Mouse (Mus musculus): ENCODE measurements around the gene Megf8. TPM values are rescaled to one million over a fixed set of nuclear protein-coding genes. Genes with fewer than 3 reads are reported as not detected.
A peak's percentile ranks its signal among the peaks of the same experiment; 100 is the strongest.

Megf8 gene
- polyA plus RNA-seq (2015; fragmentation: Nextera tagmentation; extraction: Ambion mirVana), result 16.4 and 17.3 TPM in 2 replicates

DNA sequence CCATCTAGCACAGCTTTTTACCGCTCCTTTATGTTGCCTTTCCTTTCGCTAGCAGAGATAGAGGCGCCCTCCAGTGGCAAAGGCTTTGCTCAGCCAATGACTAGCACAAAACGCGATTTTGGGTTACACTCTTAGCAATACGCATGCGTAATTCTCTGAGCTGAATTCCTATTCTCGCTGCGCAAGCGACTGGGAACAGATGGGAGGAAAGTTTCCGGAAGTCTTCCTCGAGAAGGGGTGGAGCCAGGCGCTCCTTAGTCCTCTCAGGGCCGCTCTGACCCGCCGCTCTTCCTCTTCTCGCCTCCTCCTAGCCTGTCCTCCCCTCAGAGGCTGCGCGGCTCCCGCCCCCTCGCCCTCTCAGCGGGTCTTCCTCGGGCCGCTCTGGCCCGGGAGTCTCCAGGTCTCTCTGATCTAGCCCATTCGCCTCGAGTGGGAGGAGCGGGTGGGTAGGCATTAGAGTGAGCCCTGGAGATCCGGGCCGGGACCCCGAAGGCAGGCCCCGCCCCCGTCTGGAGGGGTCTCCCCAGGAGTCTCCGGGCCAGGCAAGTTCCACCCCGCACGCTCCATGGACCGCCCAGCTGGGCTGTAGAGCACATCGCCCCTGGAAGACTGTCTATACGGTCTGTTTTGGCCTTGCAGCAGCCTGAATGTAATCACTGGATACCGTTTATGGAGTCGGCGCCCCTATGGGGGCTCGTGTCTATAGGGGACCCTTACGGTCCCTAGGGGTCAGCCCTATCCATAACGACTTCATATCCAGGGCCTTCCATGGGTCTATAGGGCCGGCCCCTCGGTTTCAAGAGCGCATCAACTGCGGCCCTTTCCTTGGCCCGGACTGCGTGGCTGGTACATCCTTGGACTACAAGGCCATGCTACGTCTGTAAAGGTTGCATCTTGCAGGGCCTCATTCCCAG lies at the start of gene Megf8:
Gene Megf8, plus strand, starts transcription at position 633 of the 914 bp plus-strand sequence.
- under 1% methylated on average over 51 of the region's 52 CpGs for WGBS

DNA sequence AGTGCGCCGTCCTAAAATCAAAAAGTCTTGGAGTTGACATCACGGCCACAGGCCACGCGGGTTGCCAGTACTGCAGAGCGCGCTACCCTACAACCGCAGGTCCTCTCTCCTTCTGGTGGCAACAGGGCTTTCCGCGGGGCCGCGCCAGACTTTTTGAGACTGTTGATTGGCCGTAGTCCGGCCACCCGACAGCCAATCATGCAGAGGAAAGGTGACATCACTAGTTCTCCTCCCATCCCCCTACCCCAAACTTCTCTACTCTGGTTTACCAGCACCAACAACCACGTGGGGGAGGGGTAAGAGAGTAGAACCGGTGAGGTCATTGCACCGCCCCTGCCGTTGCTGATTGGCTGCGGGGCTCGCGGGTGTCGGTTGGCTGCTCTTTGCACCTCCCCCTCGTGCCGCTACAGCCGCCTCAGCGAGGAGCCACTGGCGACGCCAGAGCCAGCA lies 49.6 kb upstream of the Megf8 start, which contains the start of gene Cic:
Gene Cic, plus strand, starts transcription at position 404 of the 450 bp plus-strand sequence.
- H3K9ac ChIP-seq, result peak within 1 kb of the TSS; percentile 82
- ATAC-seq (ENCODE audit: insufficient number of reproducible peaks, low FRiP score, low TSS enrichment, low read depth), result peak; percentile 90
- H3K9me3 ChIP-seq (replicated peaks), result no peaks in the 10 kb centered on the region
- peak within 1 kb of the TSS; percentile 96 for H3K27ac ChIP-seq (replicated peaks)
- peaks cover 13% of the 10 kb centered on the region for H3K36me3 ChIP-seq
- peak within 1 kb of the TSS; percentile 61 for H3K4me2 ChIP-seq (replicated peaks)
- H3K27me3 ChIP-seq, result no peaks in the 10 kb centered on the region
- peaks cover 22% of the 10 kb centered on the region for H3K4me1 ChIP-seq
- WGBS, result 2% methylated on average over 29 of the region's 29 CpGs
- peak within 1 kb of the TSS; percentile 74 for H3K4me3 ChIP-seq (replicated peaks)

More for the DNA sequence above, at the start of gene Megf8:
- peak within 1 kb of the TSS; percentile 64 for H3K4me3 ChIP-seq (replicated peaks)
- H3K4me1 ChIP-seq, result peaks cover 40% of the 10 kb centered on the region
- peak; percentile 99 for ATAC-seq (ENCODE audit: insufficient number of reproducible peaks, low FRiP score, low TSS enrichment, low read depth)
- peaks cover 39% of the 10 kb centered on the region for H3K27me3 ChIP-seq
- H3K4me2 ChIP-seq (replicated peaks), result peak within 1 kb of the TSS; percentile 96
- H3K36me3 ChIP-seq, result no peaks in the 10 kb centered on the region
- H3K27ac ChIP-seq (replicated peaks), result peak within 1 kb of the TSS; percentile 88
- no peaks in the 10 kb centered on the region for H3K9me3 ChIP-seq (replicated peaks)
- peak within 1 kb of the TSS; percentile 66 for H3K9ac ChIP-seq

DNA sequence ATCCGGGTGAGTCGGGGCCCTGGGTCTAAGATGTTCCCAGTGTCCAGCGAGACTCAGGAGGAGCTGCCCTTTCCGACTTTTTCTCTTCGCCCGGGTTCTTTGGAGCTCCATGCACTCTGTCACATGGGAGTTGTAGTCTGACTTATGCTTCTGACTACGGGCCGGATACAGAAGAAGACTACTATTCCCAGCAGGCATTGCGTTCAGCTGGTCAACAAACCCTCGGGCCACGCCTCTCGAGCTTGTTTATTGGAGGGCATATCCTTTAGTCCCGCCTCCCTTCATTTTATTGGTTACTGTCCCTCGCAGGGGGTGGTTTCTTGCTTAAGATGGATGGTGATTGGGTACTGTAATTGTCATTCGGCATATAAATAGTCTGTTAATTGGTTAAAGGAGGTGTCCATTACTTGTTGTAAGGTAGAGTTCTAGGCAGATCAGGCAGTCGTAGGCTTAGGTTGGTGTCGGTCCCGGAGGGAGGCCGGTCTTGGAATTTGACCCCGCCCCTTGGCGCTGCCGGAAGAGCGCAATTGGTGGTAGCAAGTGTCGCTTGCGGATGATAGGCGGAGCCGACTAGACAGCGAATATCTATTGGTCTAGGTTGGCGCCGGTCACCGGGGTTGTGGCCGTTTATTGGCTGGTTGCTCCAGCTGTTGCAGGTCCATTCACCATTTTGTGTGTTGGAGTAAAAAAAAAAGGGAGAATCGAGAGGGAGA lies 49.1 kb upstream of the Megf8 start:
- Histone ChIP-seq H3K27me3 (no peaks in the 10 kb centered on the region), H3K36me3 (peaks cover 18% of the 10 kb centered on the region), H3K4me1 (peaks cover 22% of the 10 kb centered on the region), H3K9me3 (replicated peaks) (no peaks in the 10 kb centered on the region), H3K27ac (replicated peaks) (peak overlapping the region; percentile 96), H3K4me2 (replicated peaks) (peak overlapping the region; percentile 61), H3K4me3 (replicated peaks) (peak overlapping the region; percentile 74), H3K9ac (peak overlapping the region; percentile 82)
- ATAC-seq (ENCODE audit: insufficient number of reproducible peaks, low FRiP score, low TSS enrichment, low read depth), result peak; percentile 94
- under 1% methylated on average over 33 of the region's 33 CpGs for WGBS

DNA sequence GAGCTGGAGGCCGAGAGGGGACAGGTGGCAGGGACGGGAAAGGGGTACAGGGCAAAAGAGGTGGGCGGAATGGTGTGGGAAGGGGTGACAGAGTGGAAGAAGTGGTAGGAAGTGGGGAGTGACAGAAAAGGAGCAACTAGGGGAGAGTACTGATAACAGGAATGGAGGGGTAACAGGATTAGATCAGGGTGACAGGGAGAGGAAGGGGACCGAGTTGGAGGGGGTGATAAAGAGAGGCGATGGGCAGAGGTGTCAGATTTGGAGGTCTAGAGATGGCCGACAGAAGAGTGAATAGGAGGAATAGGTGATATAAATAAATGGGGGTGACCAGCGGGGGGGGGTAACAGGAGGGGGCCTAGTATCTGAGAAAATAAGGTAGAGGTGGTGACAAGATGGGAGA lies 48.4 kb upstream of the Megf8 start:
- Histone ChIP-seq H3K27ac (replicated peaks) (peak overlapping the region; percentile 87), H3K4me2 (replicated peaks) (peak overlapping the region; percentile 61), H3K36me3 (peaks cover 25% of the 10 kb centered on the region), H3K27me3 (no peaks in the 10 kb centered on the region), H3K9me3 (replicated peaks) (no peaks in the 10 kb centered on the region), H3K9ac (peak overlapping the region; percentile 82), H3K4me3 (replicated peaks) (peak overlapping the region; percentile 74), H3K4me1 (peaks cover 29% of the 10 kb centered on the region)
- no peak for ATAC-seq (ENCODE audit: insufficient number of reproducible peaks, low FRiP score, low TSS enrichment, low read depth)
- WGBS, result 3% methylated on average over 7 of the region's 7 CpGs

DNA sequence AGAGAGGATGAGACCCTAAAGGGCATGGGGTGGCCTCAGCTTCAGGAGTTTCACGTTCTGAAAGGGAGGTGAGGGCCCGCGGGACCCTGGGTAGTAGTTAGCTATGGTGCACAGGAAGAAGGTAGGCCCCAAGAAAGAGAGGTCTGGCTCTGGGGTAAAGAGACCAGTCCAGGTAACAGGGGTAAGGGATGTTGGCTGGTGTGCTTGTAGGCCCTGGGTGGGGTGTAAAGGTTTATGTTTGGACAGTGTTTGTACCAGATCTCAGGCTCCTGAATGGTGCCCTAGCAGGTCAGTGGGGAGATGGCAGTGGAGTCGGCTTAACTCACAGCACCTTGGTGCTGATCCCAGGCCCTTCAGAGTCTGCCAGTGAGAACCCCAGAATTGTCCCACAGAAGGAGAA lies 47.9 kb upstream of the Megf8 start:
- peak overlapping the region; percentile 61 for H3K4me2 ChIP-seq (replicated peaks)
- H3K4me3 ChIP-seq (replicated peaks), result peak overlapping the region; percentile 74
- no peaks in the 10 kb centered on the region for H3K9me3 ChIP-seq (replicated peaks)
- ATAC-seq (ENCODE audit: insufficient number of reproducible peaks, low FRiP score, low TSS enrichment, low read depth), result no peak
- peak overlapping the region; percentile 82 for H3K9ac ChIP-seq
- no peaks in the 10 kb centered on the region for H3K27me3 ChIP-seq
- peak overlapping the region; percentile 87 for H3K27ac ChIP-seq (replicated peaks)
- peaks cover 34% of the 10 kb centered on the region for H3K4me1 ChIP-seq
- WGBS, result 35% methylated on average over 4 of the region's 4 CpGs
- peaks cover 29% of the 10 kb centered on the region for H3K36me3 ChIP-seq

DNA sequence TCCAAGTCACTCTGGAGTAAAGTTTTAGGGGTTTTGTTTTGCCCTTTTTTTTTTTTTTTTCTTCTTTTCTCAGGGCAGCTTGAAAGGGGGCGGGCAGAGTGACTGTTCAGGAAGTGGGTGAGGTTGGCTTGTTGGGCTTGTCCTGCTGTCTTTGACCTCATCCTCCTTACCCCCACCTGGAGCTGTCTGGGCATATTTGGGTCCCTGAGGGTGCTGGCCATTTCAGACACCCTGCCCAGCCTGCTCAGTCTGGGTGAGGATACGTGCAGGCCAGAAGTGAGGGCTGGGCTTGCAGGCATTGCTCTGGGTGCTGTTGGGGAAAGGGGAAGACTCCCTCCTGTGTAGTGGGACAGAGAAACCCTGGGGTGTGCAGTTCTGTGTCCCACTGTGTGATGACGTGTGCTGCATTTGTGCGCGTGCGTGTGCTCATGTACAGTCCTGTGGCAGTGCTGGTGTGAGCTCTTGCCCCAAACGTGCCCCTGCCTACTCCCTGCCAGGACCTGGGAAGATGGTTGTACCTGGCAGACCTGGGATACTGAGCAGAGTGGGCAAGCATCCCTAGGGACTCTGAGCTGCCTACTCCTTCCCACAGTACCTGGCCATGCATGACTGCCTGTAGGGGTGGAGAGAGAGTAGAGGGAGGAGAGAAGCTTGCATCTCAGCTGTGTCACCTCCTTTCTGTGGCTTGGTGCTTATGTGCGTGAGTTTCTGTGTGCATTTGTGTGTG lies 47.3 kb upstream of the Megf8 start:
- no peaks in the 10 kb centered on the region for H3K27me3 ChIP-seq
- peaks cover 29% of the 10 kb centered on the region for H3K36me3 ChIP-seq
- peak overlapping the region; percentile 61 for H3K4me2 ChIP-seq (replicated peaks)
- no peaks in the 10 kb centered on the region for H3K9me3 ChIP-seq (replicated peaks)
- no peak for ATAC-seq (ENCODE audit: insufficient number of reproducible peaks, low FRiP score, low TSS enrichment, low read depth)
- H3K4me3 ChIP-seq (replicated peaks), result peak overlapping the region; percentile 74
- peaks cover 40% of the 10 kb centered on the region for H3K4me1 ChIP-seq
- WGBS, result 74% methylated on average over 8 of the region's 8 CpGs
- H3K9ac ChIP-seq, result peak overlapping the region; percentile 82
- H3K27ac ChIP-seq (replicated peaks), result peak overlapping the region; percentile 87; the same call in 1 of the 2 replicates

DNA sequence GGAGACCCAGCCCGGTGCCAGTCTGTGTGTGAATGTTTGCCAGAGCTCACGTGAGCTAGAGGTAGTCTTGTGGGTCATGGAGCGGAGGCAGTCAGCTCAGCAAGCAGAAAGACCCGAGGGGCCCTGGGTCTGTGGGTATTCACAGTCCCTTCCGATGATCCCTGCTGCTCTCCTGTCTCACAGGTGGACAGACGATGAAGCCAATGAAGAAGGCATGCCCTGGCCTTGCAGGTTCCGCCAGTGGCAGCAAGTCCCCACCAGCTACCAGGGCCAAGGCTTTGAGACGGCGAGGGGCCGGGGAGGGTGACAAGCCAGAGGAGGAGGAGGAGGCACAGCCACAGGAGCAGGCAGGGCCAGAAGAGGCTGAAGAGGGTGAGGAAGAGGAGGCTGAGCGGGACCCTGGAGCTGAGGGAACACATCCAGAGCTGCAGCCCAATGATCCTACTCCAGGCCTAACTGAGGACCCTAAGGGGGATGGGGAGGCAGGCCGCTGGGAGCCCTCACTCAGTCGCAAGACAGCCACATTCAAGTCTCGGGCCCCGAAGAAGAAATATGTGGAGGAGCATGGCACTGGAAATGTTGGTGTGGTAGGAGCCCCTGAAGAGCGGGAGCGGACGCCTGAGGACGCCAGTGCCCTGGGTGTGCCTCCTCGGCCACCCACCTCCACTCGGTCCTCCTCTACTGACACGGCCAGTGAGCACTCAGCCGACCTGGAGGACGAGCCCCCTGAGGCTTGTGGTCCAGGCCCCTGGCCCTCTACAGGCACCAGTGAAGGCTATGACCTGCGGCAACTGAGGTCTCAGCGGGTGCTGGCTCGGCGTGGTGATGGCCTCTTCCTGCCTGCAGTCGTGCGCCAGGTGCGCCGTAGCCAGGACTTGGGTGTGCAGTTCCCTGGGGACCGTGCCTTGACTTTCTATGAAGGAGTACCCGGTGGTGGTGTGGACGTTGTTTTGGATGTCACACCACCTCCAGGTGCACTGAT lies 46.0 kb upstream of the Megf8 start:
- no peak overlapping the region for H3K27ac ChIP-seq (replicated peaks)
- peaks cover 29% of the 10 kb centered on the region for H3K36me3 ChIP-seq
- H3K4me1 ChIP-seq, result peaks cover 53% of the 10 kb centered on the region
- H3K9ac ChIP-seq, result no peak overlapping the region
- H3K4me2 ChIP-seq (replicated peaks), result no peak overlapping the region
- no peaks in the 10 kb centered on the region for H3K27me3 ChIP-seq
- 88% methylated on average over 35 of the region's 35 CpGs for WGBS
- no peak for ATAC-seq (ENCODE audit: insufficient number of reproducible peaks, low FRiP score, low TSS enrichment, low read depth)
- H3K9me3 ChIP-seq (replicated peaks), result no peaks in the 10 kb centered on the region
- no peak overlapping the region for H3K4me3 ChIP-seq (replicated peaks)

DNA sequence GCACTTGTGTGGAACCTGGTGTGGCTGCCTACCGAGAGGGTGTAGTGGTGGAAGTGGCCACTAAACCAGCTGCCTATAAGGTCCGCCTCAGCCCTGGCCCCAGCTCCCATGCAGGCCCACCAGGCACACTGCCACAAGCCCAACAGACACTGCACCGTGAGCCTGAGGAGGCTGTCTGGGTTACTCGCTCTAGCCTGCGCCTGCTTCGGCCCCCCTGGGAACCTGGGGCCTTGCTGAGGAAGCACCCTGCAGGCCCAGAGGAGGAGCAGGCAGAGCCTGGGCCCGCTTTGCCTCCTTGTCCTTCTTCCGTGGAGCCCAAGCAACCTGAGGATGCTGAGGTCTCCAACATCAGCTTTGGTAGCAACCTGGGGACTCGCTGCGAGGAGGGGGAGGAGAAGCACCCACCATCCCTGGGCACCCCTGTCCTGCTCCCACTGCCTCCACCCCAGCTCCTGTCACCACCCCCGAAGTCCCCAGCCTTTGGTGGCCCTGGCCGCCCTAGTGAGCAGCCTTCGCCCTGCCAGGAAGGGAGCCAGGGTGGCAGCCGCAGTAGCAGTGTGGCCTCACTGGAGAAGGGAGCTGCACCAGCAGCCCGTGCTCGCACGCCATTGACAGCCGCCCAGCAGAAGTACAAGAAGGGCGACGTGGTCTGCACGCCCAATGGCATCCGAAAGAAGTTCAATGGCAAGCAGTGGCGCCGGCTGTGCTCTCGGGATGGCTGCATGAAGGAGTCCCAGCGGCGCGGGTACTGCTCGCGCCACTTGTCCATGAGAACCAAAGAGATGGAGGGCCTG lies 45.1 kb upstream of the Megf8 start:
- peaks cover 29% of the 10 kb centered on the region for H3K36me3 ChIP-seq
- no peaks in the 10 kb centered on the region for H3K9me3 ChIP-seq (replicated peaks)
- H3K27ac ChIP-seq (replicated peaks), result no peak overlapping the region
- peaks cover 61% of the 10 kb centered on the region for H3K4me1 ChIP-seq
- H3K27me3 ChIP-seq, result no peaks in the 10 kb centered on the region
- no peak overlapping the region for H3K4me3 ChIP-seq (replicated peaks)
- no peak overlapping the region for H3K4me2 ChIP-seq (replicated peaks)
- WGBS, result 89% methylated on average over 30 of the region's 30 CpGs
- no peak for ATAC-seq (ENCODE audit: insufficient number of reproducible peaks, low FRiP score, low TSS enrichment, low read depth)
- no peak overlapping the region for H3K9ac ChIP-seq

DNA sequence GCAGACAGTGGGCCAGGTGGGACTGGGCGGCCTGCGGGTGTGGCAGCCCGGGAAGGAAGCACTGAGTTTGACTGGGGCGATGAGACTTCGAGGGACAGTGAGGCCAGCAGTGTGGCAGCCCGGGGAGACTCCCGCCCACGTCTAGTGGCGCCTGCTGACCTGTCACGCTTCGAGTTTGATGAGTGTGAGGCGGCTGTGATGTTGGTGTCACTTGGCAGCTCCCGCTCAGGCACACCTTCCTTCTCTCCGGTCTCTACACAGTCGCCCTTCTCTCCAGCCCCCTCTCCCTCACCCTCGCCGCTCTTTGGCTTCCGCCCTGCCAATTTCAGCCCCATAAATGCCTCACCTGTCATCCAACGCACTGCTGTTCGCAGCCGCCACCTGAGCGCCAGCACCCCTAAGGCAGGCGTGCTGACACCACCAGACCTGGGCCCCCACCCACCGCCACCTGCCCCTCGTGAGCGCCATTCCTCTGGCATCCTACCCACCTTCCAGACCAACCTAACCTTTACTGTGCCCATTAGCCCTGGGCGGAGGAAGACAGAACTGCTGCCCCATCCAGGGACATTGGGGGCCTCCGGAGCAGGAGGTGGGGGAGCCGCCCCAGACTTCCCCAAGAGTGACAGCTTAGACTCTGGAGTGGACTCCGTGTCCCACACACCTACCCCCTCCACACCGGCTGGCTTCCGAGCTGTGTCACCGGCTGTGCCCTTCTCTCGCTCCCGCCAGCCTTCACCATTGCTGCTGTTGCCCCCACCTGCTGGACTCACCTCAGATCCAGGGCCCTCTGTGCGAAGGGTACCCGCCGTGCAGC lies 44.3 kb upstream of the Megf8 start:
- no peak overlapping the region for H3K4me3 ChIP-seq (replicated peaks)
- no peaks in the 10 kb centered on the region for H3K27me3 ChIP-seq
- 86% methylated on average over 38 of the region's 38 CpGs for WGBS
- H3K4me1 ChIP-seq, result peaks cover 67% of the 10 kb centered on the region
- H3K4me2 ChIP-seq (replicated peaks), result no peak overlapping the region
- no peak overlapping the region for H3K27ac ChIP-seq (replicated peaks)
- peaks cover 29% of the 10 kb centered on the region for H3K36me3 ChIP-seq
- no peak for ATAC-seq (ENCODE audit: insufficient number of reproducible peaks, low FRiP score, low TSS enrichment, low read depth)
- H3K9ac ChIP-seq, result no peak overlapping the region
- H3K9me3 ChIP-seq (replicated peaks), result no peaks in the 10 kb centered on the region

Data from embryonic facial prominence, embryonic 15.5 days (tissue).